Mouse (Mus musculus) MEL (cell line): ENCODE results near the gene Csf2ra.

Experiments used
- BHLHE40 ChIP-seq: IDR thresholded peaks from 2 replicates; pipeline ENCODE4 v1.6.1; 2012; ENCODE audit warnings: low read depth, mild to moderate bottlenecking, inconsistent platforms, low read length, improper control_type of control experiment, borderline replicate concordance
- CTCF ChIP-seq, 3 experiments: IDR thresholded peaks in 2 of 3; conservative IDR thresholded peaks in 1 of 3; 2 replicates each; pipeline ENCODE4 v1.5.1; 2011 to 2012; ENCODE audit warnings: low read length in 3 of 3, low read depth in 2 of 3, mild to moderate bottlenecking in 2 of 3, improper control_type of control experiment in 1 of 3, inconsistent platforms in 1 of 3, mixed read lengths in 1 of 3, moderate library complexity in 1 of 3; ENCODE audit not compliant: control insufficient read depth in 1 of 3, insufficient read depth in 1 of 3, poor library complexity in 1 of 3, severe bottlenecking in 1 of 3
- E2F4 ChIP-seq: IDR thresholded peaks from 2 replicates; pipeline ENCODE4 v1.6.1; 2011; ENCODE audit warnings: low read depth, low read length, improper control_type of control experiment, borderline replicate concordance
- EP300 ChIP-seq, 2 experiments: IDR thresholded peaks; 2 replicates each; pipeline ENCODE4 v1.6.1; 2011; ENCODE audit warnings: improper control_type of control experiment in 2 of 2, low read length in 2 of 2, low read depth in 1 of 2, mild to moderate bottlenecking in 1 of 2
- GABPA ChIP-seq: IDR thresholded peaks from 2 replicates; pipeline ENCODE4 v1.6.1; 2012; ENCODE audit warnings: low read depth, mild to moderate bottlenecking, inconsistent platforms, low read length, improper control_type of control experiment, moderate library complexity
- MAFK ChIP-seq: IDR thresholded peaks from 2 replicates; pipeline ENCODE4 v1.6.1; 2011; ENCODE audit warnings: low read depth, mild to moderate bottlenecking, low read length, improper control_type of control experiment, borderline replicate concordance
- MAX ChIP-seq: IDR thresholded peaks from 2 replicates; pipeline ENCODE4 v1.6.1; 2011; ENCODE audit warnings: low read length, improper control_type of control experiment
- POLR2A ChIP-seq, 2 experiments: IDR thresholded peaks; 2 replicates each; pipeline ENCODE4 v1.6.1; 2011 to 2012; ENCODE audit warnings: low read length in 2 of 2, mild to moderate bottlenecking in 2 of 2, control low read depth in 1 of 2, improper control_type of control experiment in 1 of 2, low read depth in 1 of 2, moderate library complexity in 1 of 2; ENCODE audit not compliant: control insufficient read depth in 1 of 2, insufficient read depth in 1 of 2, poor library complexity in 1 of 2
- POLR2AphosphoS2 ChIP-seq: IDR thresholded peaks from 2 replicates; pipeline ENCODE4 v1.6.1; 2011; ENCODE audit warnings: low read length, improper control_type of control experiment
- RCOR1 ChIP-seq: IDR thresholded peaks from 2 replicates; pipeline ENCODE4 v1.6.1; 2012; ENCODE audit warnings: low read depth, mild to moderate bottlenecking, inconsistent platforms, low read length, improper control_type of control experiment
- TBP ChIP-seq: IDR thresholded peaks from 2 replicates; pipeline ENCODE4 v1.8.0; 2011; ENCODE audit warnings: low read depth, low read length, improper control_type of control experiment
- TCF12 ChIP-seq: IDR thresholded peaks from 2 replicates; pipeline ENCODE4 v1.6.1; 2014; ENCODE audit warnings: low read depth, mild to moderate bottlenecking, inconsistent platforms, low read length, improper control_type of control experiment, moderate library complexity
- USF2 ChIP-seq, 2 experiments: IDR thresholded peaks; 2 replicates each; pipeline ENCODE4 v1.6.1; 2011 to 2012; ENCODE audit warnings: improper control_type of control experiment in 2 of 2, low read length in 2 of 2, borderline replicate concordance in 1 of 2, inconsistent platforms in 1 of 2, low read depth in 1 of 2, mild to moderate bottlenecking in 1 of 2; ENCODE audit not compliant: insufficient read depth in 1 of 2
- ZC3H11A ChIP-seq: IDR thresholded peaks from 2 replicates; pipeline ENCODE4 v1.6.1; 2012; ENCODE audit warnings: low read depth, mild to moderate bottlenecking, inconsistent platforms, low read length, improper control_type of control experiment

DNA sequence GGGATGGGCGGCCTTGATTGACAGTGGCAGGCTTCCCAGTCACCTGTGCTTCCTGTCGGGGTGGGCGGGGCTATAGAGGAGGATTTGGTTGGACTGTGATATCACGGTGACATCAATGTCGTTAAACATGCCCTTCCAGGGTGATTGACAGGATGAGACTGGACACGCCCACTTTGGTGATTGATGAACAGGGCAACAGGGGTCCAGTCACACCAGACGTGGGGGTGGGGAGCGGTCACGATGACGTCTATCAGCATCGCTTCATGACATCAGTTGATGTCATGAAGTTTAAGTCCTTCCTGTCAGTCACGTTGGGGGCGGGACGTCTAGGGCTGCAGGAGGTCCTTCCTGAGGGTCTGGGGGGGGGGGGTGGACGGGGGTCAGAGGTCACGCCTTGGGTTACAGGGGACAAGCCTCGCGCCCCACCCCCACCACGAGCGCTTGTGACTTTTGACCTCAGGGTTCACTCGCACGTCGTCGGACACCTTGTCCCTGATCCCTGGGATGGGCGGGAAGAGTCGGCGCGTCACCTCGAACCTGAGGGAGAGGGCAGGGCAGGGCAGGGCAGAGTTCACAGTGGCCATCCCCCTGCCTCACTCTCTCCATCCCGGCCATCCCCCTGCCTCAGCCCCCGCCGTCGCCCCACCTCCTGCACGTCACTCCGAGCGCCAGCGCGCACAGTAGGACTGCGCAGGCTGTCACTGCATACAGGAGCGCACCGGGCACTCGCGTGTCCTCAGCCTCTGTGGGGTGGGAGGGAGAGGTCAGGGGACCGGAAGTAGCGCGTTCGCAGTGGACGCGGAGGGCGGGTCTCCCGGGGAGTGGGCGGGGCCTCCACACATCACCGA lies 3.3 kb downstream of the Csf2ra start:
- TF ChIP-seq CTCF (IDR thresholded peaks at IDR 0.05 in 2 of 3, conservative IDR thresholded peaks at IDR 0.05 in 1 of 3; ENCODE audit: control insufficient read depth in 1 of 3, insufficient read depth in 1 of 3, low read depth in 2 of 3, low read length in 3 of 3, poor library complexity in 1 of 3, severe bottlenecking in 1 of 3) (no peak), POLR2AphosphoS2 (no peak), USF2 (IDR thresholded peaks at IDR 0.05; ENCODE audit: borderline replicate concordance in 1 of 2, insufficient read depth in 1 of 2, low read depth in 1 of 2, low read length in 2 of 2) (no peak), POLR2A (IDR thresholded peaks at IDR 0.05; ENCODE audit: control insufficient read depth in 1 of 2, insufficient read depth in 1 of 2, low read depth in 1 of 2, low read length in 2 of 2, poor library complexity in 1 of 2) (no peak), TBP (no peak), EP300 (IDR thresholded peaks at IDR 0.05; ENCODE audit: low read depth in 1 of 2, low read length in 2 of 2) (no peak), TCF12 (no peak), MAX (no peak), ZC3H11A (no peak), GABPA (no peak), RCOR1 (no peak), BHLHE40 (no peak), E2F4 (no peak), MAFK (no peak)
